Mouse (Mus musculus) liver, adult 2 months (tissue): ENCODE data around the gene Nxn.
A peak's percentile ranks its signal among the peaks of the same experiment; 100 is the strongest.

Experiments
- CTCF ChIP-seq: fragments of 200-500 bp; IDR thresholded peaks from 2 replicates; pipeline ENCODE4 v1.5.1; 2011; ENCODE audit warnings: low read depth, low read length, control low read depth
- POLR2A ChIP-seq: fragments of 200-500 bp; IDR thresholded peaks from 2 replicates; pipeline ENCODE4 v1.6.1; 2011; ENCODE audit warnings: low read length, control low read depth; ENCODE audit not compliant: insufficient read depth; ENCODE audit errors: extremely low read depth

- TF ChIP-seq CTCF (peak; percentile 16; the same call in 1 of the 2 replicates), POLR2A (no peak)
Observed at GRCm38 (mm10) chr11:76398798-76399586, at the start of gene Nxn.
